Mouse (Mus musculus) liver, embryonic 11.5 days (tissue): ENCODE measurements around the gene Tle3. TPM values are rescaled to one million over a fixed set of nuclear protein-coding genes. Genes with fewer than 3 reads are reported as not detected.

Source experiments
- ATAC-seq: fragments of 200-750 bp; cut with Nextera tagmentation; replicated peaks from 2 replicates; pipeline ENCODE4 v1.8.0; 2017; ENCODE audit warnings: moderate number of reproducible peaks, mild to moderate bottlenecking, moderate TSS enrichment, moderate library complexity; ENCODE audit not compliant: low FRiP score
- DNase-seq: peaks from one replicate; pipeline ENCODE4 v3.0.0-alpha.2; 2017; ENCODE audit warnings: low spot score
- H3K27ac ChIP-seq: fragments of 300-500 bp; sonication (generic); 2 replicates; pipeline ENCODE4 v1.5.1; 2014; ENCODE audit warnings: mild to moderate bottlenecking, low read depth, low read length, control low read depth
- H3K27me3 ChIP-seq: fragments of 300-500 bp; sonication (generic); replicated peaks from 2 replicates; pipeline ENCODE4 v1.6.1; 2014; ENCODE audit warnings: low read length, mixed read lengths; ENCODE audit not compliant: control insufficient read depth, insufficient read depth
- H3K36me3 ChIP-seq: fragments of 300-500 bp; sonication (generic); 2 replicates; pipeline ENCODE4 v1.6.1; 2014; ENCODE audit warnings: mild to moderate bottlenecking, low read length, moderate library complexity, mixed read lengths; ENCODE audit not compliant: control insufficient read depth, insufficient read depth
- H3K4me1 ChIP-seq: fragments of 300-500 bp; sonication (generic); replicated peaks from 2 replicates; pipeline ENCODE4 v1.6.1; 2014; ENCODE audit warnings: low read length, mixed read lengths; ENCODE audit not compliant: control insufficient read depth, insufficient read depth
- H3K4me2 ChIP-seq: fragments of 300-500 bp; sonication (generic); 2 replicates; pipeline ENCODE4 v1.6.1; 2014; ENCODE audit warnings: mild to moderate bottlenecking, control low read depth, moderate library complexity
- H3K4me3 ChIP-seq: fragments of 300-500 bp; sonication (generic); 2 replicates; pipeline ENCODE4 v1.5.1; 2014; ENCODE audit warnings: low read depth, low read length, control low read depth
- H3K9ac ChIP-seq: fragments of 300-500 bp; sonication (generic); 2 replicates; pipeline ENCODE4 v1.6.1; 2014; ENCODE audit warnings: low read depth, low read length, control low read depth
- H3K9me3 ChIP-seq: fragments of 300-500 bp; sonication (generic); 2 replicates; pipeline ENCODE4 v1.6.1; 2016; ENCODE audit warnings: low read length, inconsistent platforms, mixed read lengths; ENCODE audit not compliant: control insufficient read depth
- WGBS: fragments of 180-500 bp; shearing (Covaris S2); extraction: QIAGEN DNeasy Blood & Tissue Kit; methylation state at CpG from one replicate; pipeline ENCODE4 v1.1.7; 2014; 5-methylcytosine and 5-hydroxymethylcytosine counted together
- polyA plus RNA-seq: library from polyadenylated mRNA; unstranded; fragments of >200 nt; fragmentation: Nextera tagmentation; extraction: Ambion mirVana; gene quantifications from 2 replicates; pipeline ENCODE4 v1.2.1, GENCODE M21; 2014

Tle3 gene
- polyA plus RNA-seq, 1 experiment from 2014 or later = 15.8 TPM

GRCm38 (mm10) chr9:61402268-61402667, 30.1 kb downstream of the Tle3 start:
- no peak overlapping the region for H3K4me2 ChIP-seq
- ATAC-seq (no peak), DNase-seq (no peak)
- H3K36me3 ChIP-seq = peaks cover 19% of the 10 kb centered on the region; the same call in 1 of the 2 replicates
- H3K4me1 ChIP-seq = 0 out of 2 replicates have a peak, but pooled peaks cover 3% of the 10 kb centered on the region
- no peak overlapping the region for H3K9ac ChIP-seq
- H3K4me3 ChIP-seq = no peak overlapping the region
- H3K27me3 ChIP-seq = no peaks in the 10 kb centered on the region
- WGBS = 89% methylated on average over 4 of the region's 4 CpGs
- H3K27ac ChIP-seq = no peak overlapping the region
- no peaks in the 10 kb centered on the region for H3K9me3 ChIP-seq

DNA sequence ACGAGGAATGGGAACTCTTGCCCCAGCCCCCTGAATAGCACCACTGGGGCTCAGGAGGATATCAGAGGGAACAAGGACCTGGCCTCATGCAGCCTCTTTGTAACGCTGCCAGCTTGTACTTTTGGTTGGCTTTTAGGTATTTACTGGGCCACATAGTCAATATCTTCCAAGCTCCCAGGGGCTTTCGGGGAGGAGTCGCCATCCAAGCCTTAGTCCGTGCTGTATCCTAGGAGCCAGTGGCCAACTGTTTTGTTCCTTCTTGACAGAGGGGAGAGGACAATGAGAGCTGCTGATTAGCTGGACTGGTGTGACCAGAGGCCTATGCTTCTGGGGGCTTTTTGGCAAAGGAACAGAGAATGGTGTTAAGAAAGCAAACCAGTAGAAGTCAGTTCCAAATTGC, 30.6 kb downstream of the Tle3 start:
- 92% methylated on average over 5 of the region's 5 CpGs for WGBS
- H3K9me3 ChIP-seq = no peaks in the 10 kb centered on the region
- peaks cover 23% of the 10 kb centered on the region; the same call in 1 of the 2 replicates for H3K36me3 ChIP-seq
- H3K4me1 ChIP-seq = 0 out of 2 replicates have a peak, but pooled peaks cover 3% of the 10 kb centered on the region
- no peak for ATAC-seq
- H3K9ac ChIP-seq = no peak overlapping the region
- H3K27me3 ChIP-seq = no peaks in the 10 kb centered on the region
- DNase-seq = no peak
- no peak overlapping the region for H3K27ac ChIP-seq
- H3K4me2 ChIP-seq = no peak overlapping the region
- no peak overlapping the region for H3K4me3 ChIP-seq

- WGBS = 82% methylated on average over 16 of the region's 16 CpGs
- Histone ChIP-seq H3K4me3 (no peak overlapping the region), H3K9me3 (no peaks in the 10 kb centered on the region), H3K4me1 (0 out of 2 replicates have a peak, but pooled peaks cover 3% of the 10 kb centered on the region), H3K9ac (no peak overlapping the region), H3K36me3 (peaks cover 31% of the 10 kb centered on the region; the same call in 1 of the 2 replicates), H3K27me3 (no peaks in the 10 kb centered on the region), H3K27ac (no peak overlapping the region), H3K4me2 (no peak overlapping the region)
- no peak for ATAC-seq
- no peak for DNase-seq
These were observed 31.9 kb downstream of the Tle3 start for GRCm38 (mm10) chr9:61403866-61404614.

DNA sequence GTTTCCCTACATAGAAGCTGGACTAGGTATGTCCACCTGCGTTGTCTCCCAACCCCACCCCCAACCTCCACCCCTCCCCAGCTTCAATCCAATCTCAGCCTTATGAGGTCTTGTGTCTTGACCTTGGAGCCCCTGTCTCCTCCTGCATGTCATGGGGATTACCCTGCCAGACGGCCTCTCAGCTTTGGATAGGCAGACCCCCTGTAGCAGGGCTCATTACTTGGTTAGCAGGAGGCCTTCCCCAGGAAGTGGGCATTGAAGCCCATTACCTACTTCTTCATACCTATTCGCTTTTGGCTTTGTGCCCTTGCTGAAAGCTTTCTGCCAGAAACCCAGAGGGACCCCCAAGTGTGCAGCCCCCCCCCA, 32.4 kb downstream of the Tle3 start:
- Histone ChIP-seq H3K4me2 (no peak overlapping the region), H3K27me3 (no peaks in the 10 kb centered on the region), H3K36me3 (peaks cover 37% of the 10 kb centered on the region), H3K4me3 (no peak overlapping the region), H3K9ac (no peak overlapping the region), H3K4me1 (0 out of 2 replicates have a peak, but pooled peaks cover 3% of the 10 kb centered on the region), H3K9me3 (no peaks in the 10 kb centered on the region), H3K27ac (no peak overlapping the region)
- DNase-seq = no peak
- ATAC-seq = no peak
- 79% methylated on average over 3 of the region's 3 CpGs for WGBS

DNA sequence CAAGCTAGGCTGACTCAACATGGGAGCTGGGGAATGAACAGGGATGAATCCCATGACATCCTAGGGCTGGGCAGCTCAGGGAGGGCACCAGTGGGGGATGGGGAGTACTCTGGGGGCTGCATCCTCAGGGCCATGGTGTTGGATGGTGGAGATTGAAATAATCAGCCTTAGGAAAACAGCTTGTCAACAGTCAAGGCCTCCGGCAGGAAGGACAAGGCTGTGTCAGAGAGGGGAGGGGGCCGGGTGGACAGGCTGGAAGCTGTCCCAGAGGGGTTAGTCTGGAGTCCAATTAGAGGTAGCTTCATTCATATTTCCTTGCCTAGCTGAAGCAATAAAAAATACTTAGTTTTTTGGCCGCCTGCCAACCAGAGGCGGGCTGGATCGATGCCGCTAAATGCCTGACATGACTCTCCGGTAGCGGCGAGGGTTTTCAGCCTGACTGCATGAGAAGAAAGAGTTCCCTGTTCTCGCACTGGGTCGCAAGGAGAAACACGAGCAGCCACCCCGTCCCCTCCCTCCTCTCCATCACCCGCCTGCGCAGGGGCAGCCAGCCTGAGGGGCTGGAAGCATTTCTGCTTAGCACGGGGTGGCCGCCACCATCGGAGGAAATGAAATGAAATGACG, 32.9 kb downstream of the Tle3 start:
- H3K4me1 ChIP-seq = 0 out of 2 replicates have a peak, but pooled peaks cover 3% of the 10 kb centered on the region
- no peak overlapping the region for H3K27ac ChIP-seq
- H3K36me3 ChIP-seq = peaks cover 40% of the 10 kb centered on the region
- no peaks in the 10 kb centered on the region for H3K27me3 ChIP-seq
- no peak overlapping the region for H3K9ac ChIP-seq
- DNase-seq (no peak), ATAC-seq (no peak)
- 78% methylated on average over 19 of the region's 19 CpGs for WGBS
- H3K9me3 ChIP-seq = no peaks in the 10 kb centered on the region
- no peak overlapping the region for H3K4me3 ChIP-seq
- H3K4me2 ChIP-seq = no peak overlapping the region

DNA sequence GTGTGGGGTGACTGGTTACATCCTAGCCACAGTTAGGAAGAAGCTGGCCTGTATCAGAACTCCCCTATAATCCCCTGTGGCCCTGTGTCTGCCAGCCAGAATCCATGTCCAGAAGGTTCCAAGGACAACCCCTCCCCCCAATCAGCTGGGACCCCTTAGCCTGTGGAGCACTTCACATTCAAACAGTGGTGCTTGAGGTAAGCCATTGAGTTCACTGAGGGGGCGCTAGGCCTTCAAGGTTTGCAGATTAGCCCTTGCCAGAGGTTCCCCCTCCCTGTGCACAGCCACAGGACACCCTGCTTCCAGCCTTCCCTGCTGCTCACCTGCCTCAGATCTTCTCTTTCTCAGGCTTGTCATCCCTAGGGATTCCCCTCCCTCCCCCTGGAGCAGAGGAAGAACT, 34.2 kb downstream of the Tle3 start:
- Histone ChIP-seq H3K9ac (no peak overlapping the region), H3K4me2 (no peak overlapping the region), H3K4me3 (no peak overlapping the region), H3K36me3 (peaks cover 45% of the 10 kb centered on the region), H3K4me1 (no peaks in the 10 kb centered on the region), H3K27ac (no peak overlapping the region), H3K27me3 (no peaks in the 10 kb centered on the region), H3K9me3 (no peaks in the 10 kb centered on the region)
- no peak for ATAC-seq
- WGBS = 86% methylated on average over 1 of the region's 1 CpGs
- DNase-seq = no peak

- H3K27me3 ChIP-seq = no peaks in the 10 kb centered on the region
- WGBS = 91% methylated on average over 8 of the region's 8 CpGs
- no peak for ATAC-seq
These were observed 36.9 kb downstream of the Tle3 start for GRCm38 (mm10) chr9:61409046-61409445.

DNA sequence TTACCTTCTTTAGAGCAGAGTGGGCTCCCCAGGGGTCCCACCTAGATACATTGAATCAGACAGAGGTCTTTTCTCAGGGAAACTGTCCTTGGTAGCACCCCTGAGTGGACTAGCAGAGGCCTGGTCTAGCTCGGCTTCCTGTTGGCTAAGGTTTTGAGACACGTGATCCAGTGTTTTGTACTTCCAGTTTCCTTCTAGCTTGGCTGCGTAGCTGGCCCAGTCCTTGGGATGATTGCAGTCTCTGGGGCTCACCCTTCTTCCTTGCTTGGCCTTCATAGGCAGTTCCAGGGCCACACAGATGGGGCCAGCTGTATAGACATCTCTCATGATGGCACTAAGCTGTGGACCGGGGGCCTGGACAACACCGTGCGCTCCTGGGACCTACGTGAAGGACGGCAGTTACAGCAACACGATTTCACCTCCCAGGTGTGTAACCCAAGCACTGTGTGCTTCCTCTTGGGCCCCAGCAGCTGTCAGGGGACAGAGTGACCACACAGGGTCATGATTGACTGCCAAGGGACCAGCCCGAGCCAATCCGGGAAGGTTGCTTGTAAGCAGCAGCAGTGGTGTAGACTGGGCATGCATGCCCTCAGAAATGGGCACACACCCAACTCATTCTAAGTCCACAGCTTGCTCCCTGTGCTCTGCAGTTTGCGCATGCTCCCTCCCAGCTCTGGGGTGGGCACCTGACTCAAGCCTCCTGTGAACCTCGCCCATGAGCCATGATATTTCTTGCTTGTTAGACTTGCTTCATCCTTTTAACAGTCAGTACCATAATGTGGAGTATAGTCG, 41.7 kb downstream of the Tle3 start:
- no peak for ATAC-seq
- Histone ChIP-seq H3K4me2 (no peak overlapping the region), H3K36me3 (peaks cover 59% of the 10 kb centered on the region), H3K27me3 (no peaks in the 10 kb centered on the region), H3K27ac (no peak overlapping the region), H3K9ac (no peak overlapping the region), H3K9me3 (no peaks in the 10 kb centered on the region), H3K4me1 (no peaks in the 10 kb centered on the region), H3K4me3 (no peak overlapping the region)
- no peak for DNase-seq
- 87% methylated on average over 14 of the region's 14 CpGs for WGBS

More at GRCm38 (mm10) chr9:61409046-61409445, 36.9 kb downstream of the Tle3 start:
- no peak overlapping the region for H3K4me3 ChIP-seq
- no peaks in the 10 kb centered on the region for H3K9me3 ChIP-seq
- H3K27ac ChIP-seq = no peak overlapping the region
- no peaks in the 10 kb centered on the region for H3K4me1 ChIP-seq
- DNase-seq = no peak
- H3K36me3 ChIP-seq = peaks cover 62% of the 10 kb centered on the region
- H3K9ac ChIP-seq = no peak overlapping the region
- no peak overlapping the region for H3K4me2 ChIP-seq
